Mouse (Mus musculus) hindbrain, postnatal 0 days (tissue): ENCODE data around the gene Adgrl3. TPM values are rescaled to one million over a fixed set of nuclear protein-coding genes. Genes with fewer than 3 reads are reported as not detected.

Experiments
- ATAC-seq: fragments of 200-750 bp; cut with Nextera tagmentation; 2 replicates; pipeline ENCODE4 v1.8.0; 2017; ENCODE audit warnings: mild to moderate bottlenecking, moderate TSS enrichment, moderate library complexity
- DNase-seq: peaks from one replicate; pipeline ENCODE4 v3.0.0-alpha.2; 2015; ENCODE audit warnings: low spot score
- H3K27ac ChIP-seq: fragments of 300-500 bp; sonication (generic); 2 replicates; pipeline ENCODE4 v1.5.1; 2014; ENCODE audit warnings: mild to moderate bottlenecking
- H3K27me3 ChIP-seq: fragments of 300-500 bp; sonication (generic); 2 replicates; pipeline ENCODE4 v1.6.1; 2014; ENCODE audit warnings: low read length, mixed read lengths; ENCODE audit not compliant: insufficient read depth
- H3K36me3 ChIP-seq: fragments of 300-500 bp; sonication (generic); 2 replicates; pipeline ENCODE4 v1.6.1; 2014; ENCODE audit warnings: low read length, mixed read lengths; ENCODE audit not compliant: insufficient read depth
- H3K4me1 ChIP-seq: fragments of 300-500 bp; sonication (generic); 2 replicates; pipeline ENCODE4 v1.6.1; 2014; ENCODE audit warnings: antibody characterized with exemption, low read length, mixed read lengths; ENCODE audit not compliant: insufficient read depth
- H3K4me2 ChIP-seq: fragments of 300-500 bp; sonication (generic); 2 replicates; pipeline ENCODE4 v1.6.1; 2014; ENCODE audit warnings: low read depth, mild to moderate bottlenecking, low read length, moderate library complexity, mixed read lengths
- H3K4me3 ChIP-seq: fragments of 300-500 bp; sonication (generic); 2 replicates; pipeline ENCODE4 v1.5.1; 2014; ENCODE audit warnings: low read length
- H3K9ac ChIP-seq: fragments of 300-500 bp; sonication (generic); replicated peaks from 2 replicates; pipeline ENCODE4 v1.6.1; 2014; ENCODE audit warnings: mild to moderate bottlenecking, low read length, moderate library complexity, mixed read lengths
- H3K9me3 ChIP-seq: fragments of 300-500 bp; sonication (generic); 2 replicates; pipeline ENCODE4 v1.6.1; 2016; ENCODE audit warnings: low read length, mixed read lengths
- CTCF ChIP-seq: IDR thresholded peaks from 2 replicates; pipeline ENCODE4 v1.5.1; 2016; ENCODE audit warnings: antibody characterized with exemption, control low read depth, low read depth
- WGBS: fragments of 180-500 bp; shearing (Covaris S2); extraction: QIAGEN DNeasy Blood & Tissue Kit; methylation state at CpG from one replicate; pipeline ENCODE4 v1.1.7; 2014; 5-methylcytosine and 5-hydroxymethylcytosine counted together
- polyA plus RNA-seq: library from polyadenylated mRNA; unstranded; fragments of >200 nt; fragmentation: Nextera tagmentation; extraction: Ambion mirVana; gene quantifications from 2 replicates; pipeline ENCODE4 v1.2.1, GENCODE M21; 2015
- total RNA-seq: library from RNA; depleted of rRNA; stranded (reverse); fragments of >200 nt; gene quantifications from 2 replicates; pipeline ENCODE4 v1.2.3, GENCODE M21; 2014

The Adgrl3 gene
- total and polyA plus RNA-seq, 2 experiments from 2014 or later, result 52.7 to 186 TPM

DNA sequence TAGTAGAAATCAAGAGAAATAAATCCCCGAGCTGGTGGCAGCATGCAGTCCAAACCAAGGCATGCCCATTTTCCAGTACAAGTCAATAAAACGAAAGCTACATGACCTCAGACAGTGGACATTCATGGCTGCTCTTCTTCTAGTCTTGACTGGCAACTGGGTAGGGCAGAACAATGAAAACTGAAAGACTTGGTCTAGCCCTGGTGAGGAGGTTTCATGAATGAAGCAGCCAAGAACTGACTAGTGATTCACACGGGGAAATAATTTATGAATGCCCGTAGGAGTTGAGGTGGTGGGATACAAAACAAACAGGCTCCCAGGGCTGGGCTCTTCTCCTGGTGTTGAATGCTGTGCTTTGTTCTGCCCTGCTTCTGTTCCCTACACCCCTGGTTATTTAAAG, 34.7 kb downstream of the Adgrl3 start:
- no peaks in the 10 kb centered on the region for H3K27me3 ChIP-seq
- no peak overlapping the region for H3K9ac ChIP-seq
- no peak overlapping the region for H3K4me3 ChIP-seq
- WGBS, result 40% methylated on average over 4 of the region's 4 CpGs
- no peak overlapping the region for H3K4me2 ChIP-seq
- DNase-seq, result no peak
- no peaks in the 10 kb centered on the region for H3K36me3 ChIP-seq
- no peak overlapping the region for H3K27ac ChIP-seq
- no peak for ATAC-seq
- no peaks in the 10 kb centered on the region for H3K9me3 ChIP-seq
- H3K4me1 ChIP-seq, result no peaks in the 10 kb centered on the region
- TF ChIP-seq CTCF, result no peak

DNA sequence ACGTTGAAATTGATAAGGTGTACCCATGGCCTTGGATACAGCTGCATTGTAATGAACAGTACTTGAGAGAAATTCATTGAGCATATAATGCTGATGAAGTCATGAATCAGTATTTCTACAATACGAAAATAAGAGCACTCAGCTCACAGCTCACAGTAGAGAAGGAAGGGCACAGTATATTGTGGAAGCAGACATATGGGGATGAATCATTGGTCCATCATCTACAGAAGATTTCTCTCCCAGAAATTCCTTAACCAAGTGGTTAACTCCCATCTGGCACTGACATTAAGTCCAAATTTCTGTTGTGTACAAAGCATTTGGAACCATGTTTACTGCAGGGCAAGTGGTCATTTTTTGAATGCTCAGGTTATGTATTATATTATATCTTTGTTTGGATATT, 35.3 kb downstream of the Adgrl3 start:
- no peaks in the 10 kb centered on the region for H3K27me3 ChIP-seq
- H3K4me3 ChIP-seq, result no peak overlapping the region
- no peaks in the 10 kb centered on the region for H3K4me1 ChIP-seq
- H3K36me3 ChIP-seq, result no peaks in the 10 kb centered on the region
- no peak for TF ChIP-seq CTCF
- H3K4me2 ChIP-seq, result no peak overlapping the region
- H3K9ac ChIP-seq, result no peak overlapping the region
- no peaks in the 10 kb centered on the region for H3K9me3 ChIP-seq
- DNase-seq, result no peak
- WGBS, result 75% methylated on average over 2 of the region's 2 CpGs
- no peak overlapping the region for H3K27ac ChIP-seq
- no peak for ATAC-seq

DNA sequence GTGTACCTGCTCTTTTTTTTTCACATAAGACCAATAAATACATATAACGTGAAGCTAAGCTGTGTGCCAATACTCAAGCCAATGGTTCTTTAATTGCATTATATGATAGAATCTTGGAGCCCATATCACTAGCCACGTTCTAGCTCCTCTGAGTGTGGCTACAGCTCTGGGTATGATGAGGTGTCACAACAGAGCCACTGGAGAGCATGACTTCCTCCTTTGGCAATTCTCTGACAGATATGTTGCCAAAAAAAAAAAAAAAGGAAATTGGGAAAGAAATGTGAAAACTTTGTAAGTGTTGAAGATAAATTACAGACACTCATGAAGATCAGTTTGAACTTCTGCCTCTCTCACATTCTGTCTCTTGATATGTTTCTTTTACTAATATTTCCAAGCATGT, 38.2 kb downstream of the Adgrl3 start:
- Histone ChIP-seq H3K4me2 (no peak overlapping the region), H3K9ac (no peak overlapping the region), H3K36me3 (no peaks in the 10 kb centered on the region), H3K27ac (no peak overlapping the region), H3K4me3 (no peak overlapping the region), H3K9me3 (no peaks in the 10 kb centered on the region), H3K4me1 (peaks cover 5% of the 10 kb centered on the region; the same call in 1 of the 2 replicates), H3K27me3 (no peaks in the 10 kb centered on the region)
- no peak for ATAC-seq
- no peak for TF ChIP-seq CTCF
- no peak for DNase-seq
- WGBS, result 83% methylated on average over 2 of the region's 2 CpGs

DNA sequence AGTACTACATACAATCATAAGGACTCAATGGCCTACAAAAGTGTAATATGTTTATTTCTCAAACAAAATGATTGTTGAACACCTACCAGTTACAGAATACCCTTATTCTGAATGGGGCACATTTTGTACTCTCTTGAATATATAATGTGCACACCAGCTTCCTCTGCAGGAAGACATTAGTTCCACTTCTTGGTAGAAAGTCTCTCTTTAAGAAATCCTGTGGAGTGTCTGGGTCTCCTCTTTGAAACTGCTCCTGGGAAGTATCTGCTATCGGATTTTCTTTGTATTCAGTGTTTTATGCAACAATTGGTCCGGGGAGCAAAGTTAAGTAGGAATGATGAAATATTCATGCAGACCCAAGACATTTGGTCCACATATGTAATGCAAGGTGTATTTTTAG, 41.0 kb downstream of the Adgrl3 start:
- Histone ChIP-seq H3K27ac (no peak overlapping the region), H3K27me3 (no peaks in the 10 kb centered on the region), H3K4me2 (no peak overlapping the region), H3K9ac (no peak overlapping the region), H3K9me3 (no peaks in the 10 kb centered on the region), H3K4me3 (no peak overlapping the region), H3K4me1 (peaks cover 5% of the 10 kb centered on the region; the same call in 1 of the 2 replicates), H3K36me3 (no peaks in the 10 kb centered on the region)
- TF ChIP-seq CTCF, result no peak
- ATAC-seq, result no peak
- DNase-seq, result no peak
- WGBS, result 7% methylated on average over 2 of the region's 2 CpGs

DNA sequence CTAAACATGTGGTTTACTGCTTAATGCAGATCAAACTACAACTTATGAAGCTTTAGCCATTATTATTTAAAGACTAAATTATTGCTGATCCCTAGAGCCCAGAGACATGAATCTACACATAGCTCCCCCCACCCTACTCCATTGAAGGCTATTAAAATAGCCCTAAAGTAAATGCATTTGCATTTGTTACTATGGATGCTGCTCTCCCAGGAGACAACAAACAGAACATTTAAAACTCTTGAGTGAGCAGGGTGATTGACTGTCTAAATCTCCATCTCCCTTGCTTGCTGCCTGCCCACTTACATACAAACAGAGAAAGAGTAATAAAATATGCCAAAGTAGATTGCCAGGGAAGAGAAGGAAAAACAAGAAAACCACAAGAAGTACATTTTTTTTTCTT, 41.4 kb downstream of the Adgrl3 start:
- H3K27me3 ChIP-seq, result no peaks in the 10 kb centered on the region

DNA sequence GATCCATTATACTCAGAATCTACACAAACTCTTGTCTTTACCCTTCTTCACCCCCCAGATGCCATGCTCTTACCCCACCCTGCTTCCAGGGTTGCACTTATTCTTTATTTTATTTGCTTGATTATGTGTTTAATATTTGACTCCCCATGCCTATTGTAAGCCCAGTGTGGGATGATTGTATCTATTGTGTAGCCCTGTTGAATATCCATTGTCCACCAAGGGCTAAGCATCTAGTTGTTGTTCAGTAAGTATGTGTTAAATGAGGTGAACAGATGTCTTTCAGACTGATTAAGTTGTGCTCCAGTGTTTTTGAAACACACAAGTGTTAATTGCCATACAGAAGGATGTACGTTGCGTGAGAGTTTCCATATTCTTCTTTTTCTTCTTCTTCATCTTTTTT, 44.1 kb downstream of the Adgrl3 start:
- no peak overlapping the region for H3K27ac ChIP-seq
- H3K27me3 ChIP-seq, result no peaks in the 10 kb centered on the region
- peaks cover 5% of the 10 kb centered on the region; the same call in 1 of the 2 replicates for H3K4me1 ChIP-seq
- no peak overlapping the region for H3K4me3 ChIP-seq
- no peak for ATAC-seq
- no peak for DNase-seq
- H3K36me3 ChIP-seq, result no peaks in the 10 kb centered on the region
- H3K9me3 ChIP-seq, result no peaks in the 10 kb centered on the region
- no peak overlapping the region for H3K9ac ChIP-seq
- TF ChIP-seq CTCF, result no peak
- WGBS, result 69% methylated on average over 2 of the region's 2 CpGs
- H3K4me2 ChIP-seq, result no peak overlapping the region

More for the DNA sequence above, 41.4 kb downstream of the Adgrl3 start:
- no peak for TF ChIP-seq CTCF
- Histone ChIP-seq H3K4me3 (no peak overlapping the region), H3K36me3 (no peaks in the 10 kb centered on the region), H3K27ac (no peak overlapping the region), H3K4me2 (no peak overlapping the region), H3K9ac (no peak overlapping the region), H3K9me3 (no peaks in the 10 kb centered on the region), H3K4me1 (peaks cover 5% of the 10 kb centered on the region; the same call in 1 of the 2 replicates)
- DNase-seq (no peak), ATAC-seq (no peak)

DNA sequence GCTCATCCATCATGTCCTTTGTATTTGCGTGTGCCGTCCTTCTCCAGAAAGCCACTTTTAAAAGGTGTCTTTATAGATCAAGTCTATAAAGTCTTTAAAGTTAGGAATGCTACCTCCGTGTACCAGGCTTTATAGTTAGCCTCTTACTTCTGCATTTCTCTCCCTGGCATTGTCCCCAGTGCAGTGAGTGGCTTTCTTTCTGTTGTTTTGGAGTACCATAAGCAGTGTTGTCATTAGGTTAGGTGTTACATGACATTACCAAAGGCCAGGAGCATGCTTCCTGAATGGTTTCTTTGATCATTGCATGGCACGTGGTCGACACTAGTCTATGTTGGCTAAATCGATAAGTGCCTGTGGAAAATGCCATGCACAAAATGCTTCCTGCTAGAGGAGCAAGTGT, 48.2 kb downstream of the Adgrl3 start:
- WGBS, result 72% methylated on average over 6 of the region's 6 CpGs
- Histone ChIP-seq H3K36me3 (no peaks in the 10 kb centered on the region), H3K4me2 (no peak overlapping the region), H3K27ac (no peak overlapping the region), H3K4me3 (no peak overlapping the region), H3K9ac (no peak overlapping the region), H3K4me1 (no peaks in the 10 kb centered on the region), H3K27me3 (no peaks in the 10 kb centered on the region), H3K9me3 (no peaks in the 10 kb centered on the region)
- TF ChIP-seq CTCF, result no peak
- no peak for DNase-seq
- ATAC-seq, result no peak
